Comparison of ENCODE assay signal across 13 mouse cellular contexts in the genomic region with DNA sequence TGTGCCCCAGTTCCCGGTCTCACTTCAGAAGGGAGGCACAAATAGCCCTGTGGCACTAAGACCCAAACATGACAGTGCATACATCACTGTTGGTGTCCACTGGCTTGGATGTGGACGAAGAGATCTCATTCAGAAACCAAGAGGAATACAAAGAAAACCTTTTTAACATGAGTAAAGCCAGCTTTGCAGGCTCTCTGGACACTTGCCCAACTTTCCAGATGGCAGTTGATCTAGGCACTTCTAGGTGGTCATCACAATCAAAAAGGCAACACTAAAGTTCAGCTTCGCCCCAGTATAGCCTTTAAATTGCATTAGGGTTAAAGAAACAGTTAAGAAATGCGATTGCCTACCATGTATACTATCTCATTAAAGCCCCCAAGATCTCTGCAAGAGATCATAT.
"Had no signal": no experiment of that assay in that cellular context is flagged by ENCODE, and none has a peak within 500 bp of the region (broad histone marks: within the 10 kb centered on the region; RNA-seq: fewer than 3 reads in every experiment).

No protein-coding gene starts in this region.

- DNase-seq: kidney, postnatal 10 days; liver; liver, embryonic 13.5 days; liver, postnatal 0 days; lung, postnatal 14 days had no signal

- H3K9ac ChIP-seq: limb, embryonic 12.5 days; liver, embryonic 13.5 days; liver, postnatal 0 days; lung, embryonic 15.5 days; midbrain, embryonic 15.5 days; neural tube, embryonic 12.5 days had no signal

- H3K4me3 ChIP-seq: limb, embryonic 12.5 days; liver, embryonic 13.5 days; lung, embryonic 15.5 days; megakaryocyte, embryonic 14.5 days; midbrain, embryonic 15.5 days; neural tube, embryonic 12.5 days had no signal

- H3K27me3 ChIP-seq: limb, embryonic 12.5 days; liver, embryonic 13.5 days; lung, embryonic 15.5 days; megakaryocyte, embryonic 14.5 days; midbrain, embryonic 15.5 days; neural tube, embryonic 12.5 days had no signal

- H3K4me2 ChIP-seq: limb, embryonic 12.5 days; liver, embryonic 13.5 days; lung, embryonic 15.5 days; midbrain, embryonic 11.5 days; midbrain, embryonic 15.5 days; neural tube, embryonic 12.5 days had no signal

- ATAC-seq: liver, postnatal 0 days; midbrain, embryonic 15.5 days had no signal

- H3K36me3 ChIP-seq: limb, embryonic 12.5 days; liver, embryonic 13.5 days; lung, embryonic 15.5 days; midbrain, embryonic 15.5 days; neural tube, embryonic 12.5 days had no signal

- H3K4me1 ChIP-seq: limb, embryonic 12.5 days; liver, embryonic 13.5 days; lung, embryonic 15.5 days; megakaryocyte, embryonic 14.5 days; neural tube, embryonic 12.5 days had no signal

- H3K9me3 ChIP-seq: limb, embryonic 12.5 days; liver, embryonic 13.5 days; lung, embryonic 15.5 days; midbrain, embryonic 15.5 days; neural tube, embryonic 12.5 days had no signal

- H3K27ac ChIP-seq: limb, embryonic 12.5 days; liver, embryonic 13.5 days; lung, embryonic 15.5 days; macrophage; midbrain, embryonic 15.5 days; neural tube, embryonic 12.5 days; stomach, postnatal 0 days had no signal
